Mouse (Mus musculus): ENCODE data around the gene 9430015G10Rik. TPM values are rescaled to one million over a fixed set of nuclear protein-coding genes. Genes with fewer than 3 reads are reported as not detected.

Gene 9430015G10Rik
- total RNA-seq, 2 experiments from 2014 or later = 2.2 to 4.3 TPM

GRCm38 (mm10) chr4:156171828-156172227 is 62.0 kb downstream of the 9430015G10Rik start:
- no peak for DNase-seq

Other genes with a start within 250 kb of the 9430015G10Rik start
- gene Tas1r3, start 246.6 kb upstream of the 9430015G10Rik start, total RNA-seq (2021) = under 1 TPM in 1 of 2 experiments, not detected in 1; 0.11 TPM
- gene Cptp, start 240.5 kb upstream of the 9430015G10Rik start, total RNA-seq (2021) = 10 to 100 TPM; 15.6 to 16.6 TPM
- gene Ints11, start 240.4 kb upstream of the 9430015G10Rik start, total RNA-seq (2021) = 10 to 100 TPM; 14.1 to 17.9 TPM
- 10 to 100 TPM; 10.2 to 11.2 TPM for gene Pusl1, start 218.2 kb upstream of the 9430015G10Rik start, total RNA-seq (2021)
- gene Acap3, start 218.2 kb upstream of the 9430015G10Rik start, total RNA-seq (2021) = 10 to 100 TPM in 1 of 2 experiments, 1 to 10 TPM in 1; 7.2 to 10.4 TPM
- 10 to 100 TPM; 50.2 to 50.8 TPM for gene Ube2j2, start 166.2 kb upstream of the 9430015G10Rik start, total RNA-seq (2021)
- 10 to 100 TPM; 14.7 to 16.1 TPM for gene C1qtnf12, start 147.7 kb upstream of the 9430015G10Rik start, total RNA-seq (2021)
- 1 to 10 TPM; 1.2 to 1.6 TPM for gene B3galt6, start 117.3 kb upstream of the 9430015G10Rik start, total RNA-seq (2021)
- gene Sdf4, start 117.1 kb upstream of the 9430015G10Rik start, total RNA-seq (2021) = 10 to 100 TPM; 67.0 to 79.3 TPM
- gene Tnfrsf4, start 96.1 kb upstream of the 9430015G10Rik start, total RNA-seq (2021) = under 1 TPM; 0.51 to 0.80 TPM
- gene Tnfrsf18, start 83.8 kb upstream of the 9430015G10Rik start, total RNA-seq (2021) = not detected
- not detected for gene Ttll10, start 50.6 kb upstream of the 9430015G10Rik start, total RNA-seq (2021)
- not detected for gene Rnf223, start 20.5 kb downstream of the 9430015G10Rik start, total RNA-seq (2021)
- gene Agrn, start 87.5 kb downstream of the 9430015G10Rik start, total RNA-seq (2021) = 10 to 100 TPM in 1 of 2 experiments, 1 to 10 TPM in 1; 9.7 to 11.3 TPM
- gene Isg15, start 90.8 kb downstream of the 9430015G10Rik start, total RNA-seq (2021) = 1 to 10 TPM; 1.0 to 1.1 TPM
- 1 to 10 TPM; 2.9 to 3.9 TPM for gene AW011738, start 93.3 kb downstream of the 9430015G10Rik start, total RNA-seq (2021)
- gene Perm1, start 105.9 kb downstream of the 9430015G10Rik start, total RNA-seq (2021) = 100 to 1,000 TPM; 169 to 182 TPM
- 1 to 10 TPM; 5.4 to 6.9 TPM for gene Plekhn1, start 124.9 kb downstream of the 9430015G10Rik start, total RNA-seq (2021)
- 10 to 100 TPM; 26.7 to 27.9 TPM for gene Noc2l, start 126.0 kb downstream of the 9430015G10Rik start, total RNA-seq (2021)
- under 1 TPM in 1 of 2 experiments, not detected in 1; 0.16 TPM for gene Samd11, start 145.7 kb downstream of the 9430015G10Rik start, total RNA-seq (2021)
- not detected for gene Vmn2r-ps159, start 221.1 kb downstream of the 9430015G10Rik start, total RNA-seq (2021)

Measured in gastrocnemius, postnatal 25 days (tissue).